Mouse (Mus musculus) cerebellum, postnatal 4 days (tissue): Measurements from ENCODE around the gene Lpcat2.

ENCODE experiments used
- DNase-seq, 2 experiments: peaks; one replicate each; pipeline ENCODE4 v3.0.0; 2022; ENCODE audit warnings: low spot score in 2 of 2, mixed read lengths in 1 of 2

Lpcat2 gene

GRCm38 (mm10) chr8:92908448-92908847 is 53.3 kb downstream of the Lpcat2 start:
- no peak for DNase-seq

- DNase-seq, result no peak
Measured at GRCm38 (mm10) chr8:92911477-92911876, 56.3 kb downstream of the Lpcat2 start.

GRCm38 (mm10) chr8:92913396-92913795 is 58.3 kb downstream of the Lpcat2 start:
- DNase-seq, result no peak

- no peak for DNase-seq
Measured at GRCm38 (mm10) chr8:92916082-92916481, 60.9 kb downstream of the Lpcat2 start.

GRCm38 (mm10) chr8:92921768-92922167 is 66.6 kb downstream of the Lpcat2 start:
- no peak for DNase-seq

GRCm38 (mm10) chr8:92928986-92929385 is 73.8 kb downstream of the Lpcat2 start:
- no peak for DNase-seq

- no peak for DNase-seq
Measured at GRCm38 (mm10) chr8:92938056-92938455, 82.9 kb downstream of the Lpcat2 start.

GRCm38 (mm10) chr8:92949071-92949470 is 93.9 kb downstream of the Lpcat2 start:
- no peak for DNase-seq

- DNase-seq, result no peak
Measured at GRCm38 (mm10) chr8:92950639-92951371, 95.7 kb downstream of the Lpcat2 start.

- no peak for DNase-seq
Measured at GRCm38 (mm10) chr8:92954044-92954443, 98.9 kb downstream of the Lpcat2 start.

- DNase-seq, result no peak
Measured at GRCm38 (mm10) chr8:92959779-92960178, 104.6 kb downstream of the Lpcat2 start, which contains the start of gene Slc6a2. TSS of gene Slc6a2 (plus strand) at chr8:92960079.

- DNase-seq, result no peak
Measured at GRCm38 (mm10) chr8:92960451-92960911, 105.3 kb downstream of the Lpcat2 start.

GRCm38 (mm10) chr8:92961088-92961487 is 105.9 kb downstream of the Lpcat2 start:
- DNase-seq, result no peak

GRCm38 (mm10) chr8:92964556-92964955 is 109.4 kb downstream of the Lpcat2 start:
- no peak for DNase-seq
